Mouse (Mus musculus) granulocyte monocyte progenitor cell, adult 5-6 weeks (primary cell): Measurements from ENCODE around the gene Olfr1120. TPM values are rescaled to one million over a fixed set of nuclear protein-coding genes. Genes with fewer than 3 reads are reported as not detected.
"Not testable (repeated sequence)": the region's sequence is repeated elsewhere in the genome, so short reads cannot be mapped to it uniquely, and the experiment has no call there.

Experiments
- ATAC-seq: replicated peaks from 2 replicates; pipeline ENCODE4 v1.8.0; 2016; ENCODE audit warnings: mild to moderate bottlenecking, moderate TSS enrichment, inconsistent platforms; ENCODE audit not compliant: poor library complexity, severe bottlenecking
- total RNA-seq, 2 experiments: library from RNA; stranded (forward) in 1 of 2; stranded (reverse) in 1 of 2; fragments of 200-712, 200-1000 nt in 1 of 2; fragments of >200 nt in 1 of 2; fragmentation: Nextera tagmentation in 1 of 2; gene quantifications; 2 replicates each; pipeline ENCODE4 v1.2.3; 2014 to 2017

Gene Olfr1120
- total RNA-seq (2014; fragmentation: Nextera tagmentation) (not detected in 2 replicates), total RNA-seq (2017) (not detected in 2 replicates)

DNA sequence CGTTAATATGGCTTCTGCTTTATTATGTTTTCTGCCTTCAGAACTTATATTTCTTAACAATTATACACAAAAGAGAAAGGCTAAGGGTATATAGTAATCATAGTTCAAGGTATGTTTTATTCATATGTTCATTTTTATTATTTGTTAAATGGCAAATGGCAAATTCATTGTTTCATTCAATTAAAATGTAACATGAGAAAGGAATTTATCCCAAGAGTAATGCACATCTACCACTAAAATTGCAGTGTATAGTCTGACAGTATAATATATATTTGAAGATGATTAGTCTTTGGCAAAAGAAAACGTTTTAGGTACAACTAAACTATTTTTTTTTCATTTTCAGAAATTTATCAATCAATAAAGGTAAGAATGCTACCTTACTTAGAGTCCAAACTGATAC lies at the start of gene Olfr1120:
Gene Olfr1120 (plus strand): TSS at position 301 of the 400 bp plus-strand sequence.
- no peak for ATAC-seq

DNA sequence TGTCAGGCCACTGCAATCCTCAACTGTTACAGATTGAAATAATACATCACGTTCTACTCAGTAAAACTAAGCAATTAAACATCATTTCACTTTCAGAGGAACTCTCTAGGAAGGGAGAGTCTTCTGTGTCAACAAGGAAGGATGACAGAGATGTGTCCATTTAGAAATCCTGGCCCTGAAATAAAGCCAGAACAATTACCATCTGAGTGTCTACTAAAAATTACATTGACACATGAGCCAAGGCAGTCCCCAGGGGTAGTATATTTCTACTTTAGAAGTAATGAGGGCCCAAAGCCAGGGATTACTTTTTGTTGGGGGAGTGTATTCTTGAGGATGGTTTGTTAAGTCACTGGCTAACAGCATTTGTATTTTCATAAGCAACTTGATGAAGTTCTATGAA lies 47.3 kb upstream of the Olfr1120 start, which contains the start of gene Olfr1118:
Gene Olfr1118 (plus strand): TSS at position 301 of the 400 bp plus-strand sequence.
- ATAC-seq = no peak

DNA sequence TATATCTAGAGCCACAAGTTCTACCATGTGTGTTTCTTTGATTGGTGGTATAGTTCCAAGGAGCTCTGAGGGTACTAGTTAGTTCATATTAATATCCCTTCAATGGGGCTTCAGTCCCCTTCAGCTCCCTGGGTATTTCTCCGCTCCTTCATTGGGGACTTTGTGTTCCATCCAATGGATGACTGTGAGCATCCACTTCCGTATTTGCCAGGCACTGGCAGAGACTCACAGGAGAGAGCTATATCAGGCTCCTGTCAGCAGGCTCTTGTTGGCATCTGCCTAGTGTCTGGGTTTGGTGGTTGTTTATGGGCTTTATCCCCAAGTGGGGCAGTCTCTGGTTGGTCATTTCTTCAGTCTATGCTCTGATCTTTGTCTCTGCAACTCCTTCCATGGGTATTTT lies 5.5 kb downstream of the Olfr1120 start:
- not testable (repeated sequence) for ATAC-seq

DNA sequence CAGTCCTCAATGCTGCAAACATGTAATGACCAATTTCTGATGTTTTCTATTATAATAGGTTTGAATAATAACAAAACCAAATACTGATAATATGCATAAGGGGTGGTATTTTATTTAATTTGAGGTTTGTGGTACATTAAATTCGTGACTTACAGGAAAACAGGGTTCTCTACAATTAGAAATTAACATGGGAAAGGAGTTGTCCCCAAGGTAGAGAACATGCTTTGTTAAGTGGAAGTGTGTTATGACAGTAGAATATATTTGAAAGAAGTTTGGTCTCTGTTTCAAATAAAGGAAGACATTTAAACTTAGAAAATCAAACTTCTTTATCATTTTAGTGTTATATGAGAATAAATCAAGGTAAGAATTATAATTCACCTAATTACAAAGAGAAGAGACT lies 15.0 kb downstream of the Olfr1120 start, which contains the start of gene Olfr1121:
Gene Olfr1121 (plus strand): TSS at position 301 of the 400 bp plus-strand sequence.
- ATAC-seq = no peak

DNA sequence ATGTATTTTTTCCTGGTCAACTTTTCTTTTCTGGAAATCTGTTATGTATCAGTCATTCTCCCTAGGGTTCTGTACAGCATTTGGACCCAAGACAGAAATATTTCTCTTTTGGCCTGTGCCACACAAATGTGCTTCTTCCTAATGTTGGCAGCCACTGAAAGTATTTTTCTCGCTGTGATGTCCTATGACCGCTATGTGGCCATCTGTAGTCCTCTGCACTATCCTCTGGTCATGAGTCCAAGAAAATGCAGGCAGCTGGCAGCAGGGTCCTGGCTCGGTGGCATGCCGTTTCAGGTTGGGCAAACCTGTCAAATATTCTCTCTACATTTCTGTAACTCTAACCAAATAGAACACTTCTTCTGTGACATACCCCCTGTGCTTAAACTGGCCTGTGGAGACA lies 17.1 kb downstream of the Olfr1120 start:
- no peak for ATAC-seq

DNA sequence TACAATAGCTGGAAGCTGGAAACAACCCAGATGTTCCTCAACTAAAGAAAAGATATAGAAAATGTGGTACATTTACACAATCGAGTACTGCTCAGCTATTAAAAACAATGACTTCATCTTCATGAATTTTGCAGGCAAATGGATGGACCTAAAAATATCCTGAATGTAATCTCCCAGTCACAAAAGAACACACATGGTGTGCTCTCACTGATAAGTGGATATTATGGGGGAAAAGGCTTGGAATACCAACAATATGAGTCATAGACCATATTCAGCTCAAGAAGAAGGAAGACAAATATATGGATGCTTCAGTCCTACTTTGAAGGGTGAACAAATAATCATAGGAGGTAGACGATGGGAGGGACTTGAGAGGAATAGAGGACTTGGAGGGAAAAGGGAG lies 29.3 kb downstream of the Olfr1120 start:
- no peak for ATAC-seq

DNA sequence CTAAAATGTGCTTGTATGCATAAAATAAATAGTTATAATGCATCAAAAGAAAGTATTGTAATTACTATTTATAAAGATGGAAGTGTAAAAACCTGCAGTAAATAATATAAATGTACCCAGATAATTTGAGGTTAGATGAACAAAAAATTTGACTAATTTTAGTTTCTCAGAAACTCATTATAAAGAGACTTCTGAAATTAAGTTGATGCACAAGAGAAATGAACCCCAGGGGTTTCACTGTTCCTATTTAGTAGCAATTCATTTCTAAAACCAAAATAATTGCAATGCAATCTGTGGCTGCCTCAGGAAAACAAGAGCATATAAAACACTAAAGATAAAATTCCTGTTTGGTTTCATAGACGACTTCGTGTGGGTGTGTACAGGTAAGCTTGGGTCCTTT lies 30.9 kb downstream of the Olfr1120 start, which contains the start of gene Olfr1122:
Gene Olfr1122 (plus strand): TSS at position 301 of the 400 bp plus-strand sequence.
- ATAC-seq = no peak

DNA sequence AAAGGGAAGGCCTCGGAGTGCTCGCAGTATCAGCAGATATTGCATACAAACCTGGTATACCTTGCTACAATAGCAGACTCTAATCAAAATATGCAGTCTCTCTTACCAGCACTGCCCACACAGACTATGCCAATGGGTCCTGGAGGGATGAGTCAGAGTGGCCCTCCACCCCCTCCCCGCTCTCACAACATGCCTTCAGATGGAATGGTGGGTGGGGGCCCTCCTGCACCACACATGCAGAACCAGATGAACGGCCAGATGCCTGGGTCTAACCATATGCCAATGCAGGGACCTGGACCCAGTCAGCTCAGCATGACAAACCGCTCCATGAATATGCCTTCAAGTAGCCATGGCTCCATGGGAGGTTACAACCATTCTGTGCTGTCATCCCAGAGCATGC lies 39.0 kb downstream of the Olfr1120 start:
- ATAC-seq = peak; percentile 27; the same call in 1 of the 2 replicates

DNA sequence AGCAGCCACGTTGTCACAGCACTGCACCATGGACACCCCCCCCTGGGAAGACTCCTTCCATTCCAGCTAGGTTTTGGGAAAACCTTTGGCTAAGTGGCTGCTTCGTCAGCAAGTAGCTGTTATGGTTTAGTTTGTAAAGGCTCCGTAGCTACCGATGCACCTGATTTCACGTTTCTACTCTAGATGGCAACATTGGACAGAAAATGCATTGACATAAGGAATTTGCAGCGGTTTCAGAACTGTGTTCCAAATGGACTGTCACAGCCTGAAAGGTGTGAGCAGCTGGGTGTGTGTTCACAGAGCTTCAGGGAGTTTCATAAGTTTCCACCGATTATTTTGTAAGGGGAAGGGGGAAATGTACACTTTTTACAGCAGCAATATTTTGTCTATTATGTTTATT lies 40.1 kb downstream of the Olfr1120 start:
- ATAC-seq = not testable (repeated sequence)

Other genes with a start within 250 kb of the Olfr1120 start
- gene Olfr259, start 240.2 kb upstream of the Olfr1120 start, total RNA-seq (2014; fragmentation: Nextera tagmentation) = not detected in 2 replicates
- not detected in 2 replicates for gene Olfr259, start 240.2 kb upstream of the Olfr1120 start, total RNA-seq (2017)
- not detected in 2 replicates for gene Olfr1110, start 214.5 kb upstream of the Olfr1120 start, total RNA-seq (2014; fragmentation: Nextera tagmentation)
- not detected in 2 replicates for gene Olfr1110, start 214.5 kb upstream of the Olfr1120 start, total RNA-seq (2017)
- gene Olfr1111, start 202.2 kb upstream of the Olfr1120 start, total RNA-seq (2014; fragmentation: Nextera tagmentation) = not detected in 2 replicates
- gene Olfr1111, start 202.2 kb upstream of the Olfr1120 start, total RNA-seq (2017) = not detected in 2 replicates
- not detected in 2 replicates for gene Olfr1112, start 167.0 kb upstream of the Olfr1120 start, total RNA-seq (2014; fragmentation: Nextera tagmentation)
- not detected in 2 replicates for gene Olfr1112, start 167.0 kb upstream of the Olfr1120 start, total RNA-seq (2017)
- not detected in 2 replicates for gene Olfr1113, start 145.8 kb upstream of the Olfr1120 start, total RNA-seq (2014; fragmentation: Nextera tagmentation)
- not detected in 2 replicates for gene Olfr1113, start 145.8 kb upstream of the Olfr1120 start, total RNA-seq (2017)
- not detected in 2 replicates for gene Olfr1115, start 106.8 kb upstream of the Olfr1120 start, total RNA-seq (2014; fragmentation: Nextera tagmentation)
- not detected in 2 replicates for gene Olfr1115, start 106.8 kb upstream of the Olfr1120 start, total RNA-seq (2017)
- not detected in 2 replicates for gene Olfr1116, start 87.3 kb upstream of the Olfr1120 start, total RNA-seq (2014; fragmentation: Nextera tagmentation)
- not detected in 2 replicates for gene Olfr1116, start 87.3 kb upstream of the Olfr1120 start, total RNA-seq (2017)
- not detected in 2 replicates for gene Olfr1118, start 47.2 kb upstream of the Olfr1120 start, total RNA-seq (2014; fragmentation: Nextera tagmentation)
- not detected in 2 replicates for gene Olfr1118, start 47.2 kb upstream of the Olfr1120 start, total RNA-seq (2017)
- gene Olfr1121, start 15.1 kb downstream of the Olfr1120 start, total RNA-seq (2014; fragmentation: Nextera tagmentation) = not detected in 2 replicates
- not detected in 2 replicates for gene Olfr1121, start 15.1 kb downstream of the Olfr1120 start, total RNA-seq (2017)
- gene Olfr1122, start 31.0 kb downstream of the Olfr1120 start, total RNA-seq (2014; fragmentation: Nextera tagmentation) = not detected in 2 replicates
- gene Olfr1122, start 31.0 kb downstream of the Olfr1120 start, total RNA-seq (2017) = not detected in 2 replicates
- gene Olfr1123, start 61.8 kb downstream of the Olfr1120 start, total RNA-seq (2014; fragmentation: Nextera tagmentation) = not detected in 2 replicates
- not detected in 2 replicates for gene Olfr1123, start 61.8 kb downstream of the Olfr1120 start, total RNA-seq (2017)
- gene Olfr1124, start 75.5 kb downstream of the Olfr1120 start, total RNA-seq (2014; fragmentation: Nextera tagmentation) = not detected in 2 replicates
- gene Olfr1124, start 75.5 kb downstream of the Olfr1120 start, total RNA-seq (2017) = not detected in 2 replicates
- gene Olfr1126, start 99.1 kb downstream of the Olfr1120 start, total RNA-seq (2014; fragmentation: Nextera tagmentation) = not detected in 2 replicates
- gene Olfr1126, start 99.1 kb downstream of the Olfr1120 start, total RNA-seq (2017) = not detected in 2 replicates
- gene Pramel7, start 142.3 kb downstream of the Olfr1120 start, total RNA-seq (2014; fragmentation: Nextera tagmentation) = not detected in 2 replicates
- not detected in 2 replicates for gene Pramel7, start 142.3 kb downstream of the Olfr1120 start, total RNA-seq (2017)
- not detected in 2 replicates for gene Pramel6, start 151.8 kb downstream of the Olfr1120 start, total RNA-seq (2014; fragmentation: Nextera tagmentation)
- gene Pramel6, start 151.8 kb downstream of the Olfr1120 start, total RNA-seq (2017) = not detected in 2 replicates
- gene Olfr153, start 177.0 kb downstream of the Olfr1120 start, total RNA-seq (2014; fragmentation: Nextera tagmentation) = not detected in 2 replicates
- not detected in 2 replicates for gene Olfr153, start 177.0 kb downstream of the Olfr1120 start, total RNA-seq (2017)
- gene Olfr1128, start 190.7 kb downstream of the Olfr1120 start, total RNA-seq (2014; fragmentation: Nextera tagmentation) = not detected in 2 replicates
- not detected in 2 replicates for gene Olfr1128, start 190.7 kb downstream of the Olfr1120 start, total RNA-seq (2017)
- gene Olfr1129, start 219.1 kb downstream of the Olfr1120 start, total RNA-seq (2014; fragmentation: Nextera tagmentation) = not detected in 2 replicates
- gene Olfr1129, start 219.1 kb downstream of the Olfr1120 start, total RNA-seq (2017) = not detected in 2 replicates